Mouse (Mus musculus) midbrain, embryonic 14.5 days (tissue): ENCODE measurements around the gene Rap1gap. TPM values are rescaled to one million over a fixed set of nuclear protein-coding genes. Genes with fewer than 3 reads are reported as not detected.

Experiments
- ATAC-seq: fragments of 200-750 bp; cut with Nextera tagmentation; 2 replicates; pipeline ENCODE4 v1.8.0; 2017; ENCODE audit warnings: moderate number of reproducible peaks, moderate library complexity; ENCODE audit not compliant: low FRiP score, low TSS enrichment
- DNase-seq: peaks from one replicate; pipeline ENCODE4 v3.0.0-alpha.2; 2015
- H3K27ac ChIP-seq: fragments of 300-500 bp; sonication (generic); replicated peaks from 2 replicates; pipeline ENCODE4 v1.5.1; 2014; ENCODE audit warnings: mild to moderate bottlenecking, low read depth, low read length, moderate library complexity
- H3K27me3 ChIP-seq: fragments of 300-500 bp; sonication (generic); 2 replicates; pipeline ENCODE4 v1.6.1; 2014; ENCODE audit warnings: low read length, control low read depth, mixed read lengths; ENCODE audit not compliant: control insufficient read depth, insufficient read depth
- H3K36me3 ChIP-seq: fragments of 300-500 bp; sonication (generic); 2 replicates; pipeline ENCODE4 v1.6.1; 2014; ENCODE audit warnings: low read length, control low read depth; ENCODE audit not compliant: control insufficient read depth, insufficient read depth
- H3K4me1 ChIP-seq: fragments of 300-500 bp; sonication (generic); 2 replicates; pipeline ENCODE4 v1.6.1; 2014; ENCODE audit warnings: mild to moderate bottlenecking, antibody characterized with exemption, low read length, control low read depth; ENCODE audit not compliant: control insufficient read depth, insufficient read depth
- H3K4me2 ChIP-seq: fragments of 300-500 bp; sonication (generic); 2 replicates; pipeline ENCODE4 v1.6.1; 2014; ENCODE audit warnings: mild to moderate bottlenecking, low read length, moderate library complexity
- H3K4me3 ChIP-seq: fragments of 300-500 bp; sonication (generic); replicated peaks from 2 replicates; pipeline ENCODE4 v1.5.1; 2014; ENCODE audit warnings: low read depth, low read length
- H3K9ac ChIP-seq: fragments of 300-500 bp; sonication (generic); replicated peaks from 2 replicates; pipeline ENCODE4 v1.6.1; 2014; ENCODE audit warnings: mild to moderate bottlenecking, low read length, moderate library complexity
- H3K9me3 ChIP-seq: fragments of 300-500 bp; sonication (generic); 2 replicates; pipeline ENCODE4 v1.6.1; 2016; ENCODE audit warnings: low read length, control low read depth, mixed read lengths; ENCODE audit not compliant: control insufficient read depth
- WGBS: fragments of 180-500 bp; shearing (Covaris S2); extraction: QIAGEN DNeasy Blood & Tissue Kit; methylation state at CpG from one replicate; pipeline ENCODE4 v1.1.7; 2014; 5-methylcytosine and 5-hydroxymethylcytosine counted together
- polyA plus RNA-seq: library from polyadenylated mRNA; unstranded; fragments of >200 nt; fragmentation: Nextera tagmentation; extraction: Ambion mirVana; gene quantifications from 2 replicates; pipeline ENCODE4 v1.2.1, GENCODE M21; 2014

Rap1gap gene
- polyA plus RNA-seq, 1 experiment from 2014 or later = 57.7 TPM

- H3K4me2 ChIP-seq = no peak overlapping the region
- no peak overlapping the region for H3K4me3 ChIP-seq
- H3K9ac ChIP-seq = no peak overlapping the region
- H3K36me3 ChIP-seq = no peaks in the 10 kb centered on the region
- H3K27me3 ChIP-seq = no peaks in the 10 kb centered on the region
- no peaks in the 10 kb centered on the region for H3K4me1 ChIP-seq
- no peak for DNase-seq
- no peak for ATAC-seq
- no peaks in the 10 kb centered on the region for H3K9me3 ChIP-seq
- H3K27ac ChIP-seq = no peak overlapping the region
- WGBS = 81% methylated on average over 3 of the region's 3 CpGs
These were observed 107.2 kb downstream of the Rap1gap start for GRCm38 (mm10) chr4:137771749-137772148.

GRCm38 (mm10) chr4:137772438-137773056, 108.0 kb downstream of the Rap1gap start:
- ATAC-seq = no peak

GRCm38 (mm10) chr4:137773369-137773899, 108.9 kb downstream of the Rap1gap start:
- Histone ChIP-seq H3K27me3 (no peaks in the 10 kb centered on the region), H3K4me3 (no peak overlapping the region), H3K36me3 (no peaks in the 10 kb centered on the region), H3K9ac (no peak overlapping the region), H3K4me2 (no peak overlapping the region), H3K9me3 (no peaks in the 10 kb centered on the region), H3K4me1 (no peaks in the 10 kb centered on the region), H3K27ac (no peak overlapping the region)
- DNase-seq (no peak), ATAC-seq (no peak)
- WGBS = 6% methylated on average over 2 of the region's 2 CpGs

More at GRCm38 (mm10) chr4:137772438-137773056, 108.0 kb downstream of the Rap1gap start:
- no peak for DNase-seq
- Histone ChIP-seq H3K4me2 (no peak overlapping the region), H3K4me3 (no peak overlapping the region), H3K36me3 (no peaks in the 10 kb centered on the region), H3K27me3 (no peaks in the 10 kb centered on the region), H3K4me1 (no peaks in the 10 kb centered on the region), H3K9me3 (no peaks in the 10 kb centered on the region), H3K9ac (no peak overlapping the region), H3K27ac (no peak overlapping the region)
- 87% methylated on average over 16 of the region's 16 CpGs for WGBS

GRCm38 (mm10) chr4:137774013-137774412, 109.5 kb downstream of the Rap1gap start:
- ATAC-seq = no peak
- no peaks in the 10 kb centered on the region for H3K27me3 ChIP-seq
- WGBS = 73% methylated on average over 5 of the region's 5 CpGs

GRCm38 (mm10) chr4:137774505-137774904, 110.0 kb downstream of the Rap1gap start:
- no peak for ATAC-seq
- H3K27me3 ChIP-seq = no peaks in the 10 kb centered on the region
- H3K4me1 ChIP-seq = no peaks in the 10 kb centered on the region
- no peak overlapping the region for H3K4me3 ChIP-seq
- H3K4me2 ChIP-seq = no peak overlapping the region
- H3K36me3 ChIP-seq = no peaks in the 10 kb centered on the region
- 91% methylated on average over 6 of the region's 6 CpGs for WGBS
- no peak for DNase-seq
- H3K27ac ChIP-seq = no peak overlapping the region
- no peaks in the 10 kb centered on the region for H3K9me3 ChIP-seq
- no peak overlapping the region for H3K9ac ChIP-seq

More at GRCm38 (mm10) chr4:137774013-137774412, 109.5 kb downstream of the Rap1gap start:
- Histone ChIP-seq H3K36me3 (no peaks in the 10 kb centered on the region), H3K9me3 (no peaks in the 10 kb centered on the region), H3K4me1 (no peaks in the 10 kb centered on the region), H3K4me2 (no peak overlapping the region), H3K9ac (no peak overlapping the region), H3K4me3 (no peak overlapping the region), H3K27ac (no peak overlapping the region)
- DNase-seq = no peak

- Histone ChIP-seq H3K4me1 (no peaks in the 10 kb centered on the region), H3K9ac (no peak overlapping the region), H3K9me3 (no peaks in the 10 kb centered on the region), H3K36me3 (no peaks in the 10 kb centered on the region), H3K4me3 (no peak overlapping the region), H3K27me3 (no peaks in the 10 kb centered on the region), H3K4me2 (no peak overlapping the region), H3K27ac (no peak overlapping the region)
- 87% methylated on average over 4 of the region's 4 CpGs for WGBS
- ATAC-seq = no peak
- no peak for DNase-seq
These were observed 113.3 kb downstream of the Rap1gap start for GRCm38 (mm10) chr4:137777866-137778265.

- Histone ChIP-seq H3K36me3 (no peaks in the 10 kb centered on the region), H3K4me2 (no peak overlapping the region), H3K4me1 (no peaks in the 10 kb centered on the region), H3K27me3 (no peaks in the 10 kb centered on the region), H3K27ac (no peak overlapping the region), H3K9me3 (no peaks in the 10 kb centered on the region), H3K4me3 (no peak overlapping the region), H3K9ac (no peak overlapping the region)
- WGBS = 86% methylated on average over 17 of the region's 17 CpGs
- DNase-seq (no peak), ATAC-seq (no peak)
These were observed 114.1 kb downstream of the Rap1gap start for GRCm38 (mm10) chr4:137778397-137779184.
